Mouse (Mus musculus): Measurements from ENCODE around the gene Shroom3.

Gene Shroom3

GRCm38 (mm10) chr5:92850925-92851324 is 167.7 kb downstream of the Shroom3 start:
- no peak for DNase-seq (ENCODE audit: low spot score)

- no peak for DNase-seq (ENCODE audit: low spot score)
These were observed 171.7 kb downstream of the Shroom3 start for GRCm38 (mm10) chr5:92854983-92855382.

GRCm38 (mm10) chr5:92856346-92856745 is 173.1 kb downstream of the Shroom3 start:
- peak; percentile 35 for DNase-seq (ENCODE audit: low spot score)

GRCm38 (mm10) chr5:92857177-92857576 is 173.9 kb downstream of the Shroom3 start:
- DNase-seq (ENCODE audit: low spot score), result no peak

DNA sequence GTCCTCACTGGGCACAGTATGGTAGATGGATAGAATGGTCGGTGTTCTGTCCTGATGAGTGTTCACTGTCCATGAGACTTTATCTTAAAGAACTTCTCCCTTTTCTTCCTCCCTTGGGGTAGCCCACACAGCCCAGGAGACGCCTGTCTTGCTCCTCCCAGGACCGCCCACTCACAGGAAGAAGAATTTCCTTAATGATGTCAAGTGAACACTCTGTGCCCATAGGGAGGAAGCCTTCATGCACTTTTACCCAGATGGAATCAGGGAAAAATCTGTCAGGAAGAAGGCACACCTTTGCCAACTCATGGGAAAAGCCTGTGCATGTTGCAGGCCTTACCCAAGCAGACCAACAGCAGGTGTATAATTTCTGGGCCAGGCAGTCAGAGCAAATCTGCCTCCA is 174.9 kb downstream of the Shroom3 start:
- DNase-seq (ENCODE audit: low spot score), result no peak

DNA sequence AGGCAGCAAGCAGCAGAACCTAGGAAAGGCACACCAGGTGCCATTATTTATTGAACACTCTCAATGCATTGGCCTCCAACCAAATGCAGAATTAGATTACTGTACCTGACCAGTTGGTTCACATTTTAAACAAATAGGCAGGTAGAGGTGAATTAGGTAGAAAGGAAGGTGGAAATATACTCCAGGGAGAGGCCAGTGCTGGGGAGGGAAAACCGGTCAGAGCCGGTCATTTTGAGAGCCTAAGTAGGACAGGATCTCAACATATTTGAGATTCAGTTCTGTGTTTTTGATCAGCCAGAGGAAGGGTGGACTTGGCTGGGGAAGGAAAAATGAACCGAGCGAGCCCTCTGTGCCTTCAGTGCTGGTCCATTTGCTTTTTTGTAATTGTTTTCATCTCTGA is 175.3 kb downstream of the Shroom3 start:
- no peak for DNase-seq (ENCODE audit: low spot score)

GRCm38 (mm10) chr5:92861416-92862112 is 178.3 kb downstream of the Shroom3 start:
- no peak for DNase-seq (ENCODE audit: low spot score)

DNA sequence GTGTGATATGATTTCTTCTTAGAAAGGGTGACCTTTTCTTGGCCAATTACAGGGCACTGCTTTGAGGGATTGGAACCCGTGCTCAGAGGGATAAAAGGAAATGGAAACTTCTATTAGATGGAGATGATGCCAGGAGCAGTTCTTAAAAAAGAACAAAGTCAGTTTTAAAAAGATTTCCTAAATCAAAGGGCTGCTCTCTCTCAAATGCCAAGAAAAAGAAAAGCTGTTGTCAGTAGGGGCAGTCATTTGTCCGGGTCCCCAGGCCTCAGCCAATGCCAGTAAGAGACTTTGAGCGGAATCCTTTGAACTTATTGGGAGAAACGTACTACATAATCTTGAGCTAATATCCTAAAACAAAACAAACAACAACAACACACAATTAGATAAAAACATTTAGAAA is 181.9 kb downstream of the Shroom3 start:
- no peak for DNase-seq (ENCODE audit: low spot score)

DNA sequence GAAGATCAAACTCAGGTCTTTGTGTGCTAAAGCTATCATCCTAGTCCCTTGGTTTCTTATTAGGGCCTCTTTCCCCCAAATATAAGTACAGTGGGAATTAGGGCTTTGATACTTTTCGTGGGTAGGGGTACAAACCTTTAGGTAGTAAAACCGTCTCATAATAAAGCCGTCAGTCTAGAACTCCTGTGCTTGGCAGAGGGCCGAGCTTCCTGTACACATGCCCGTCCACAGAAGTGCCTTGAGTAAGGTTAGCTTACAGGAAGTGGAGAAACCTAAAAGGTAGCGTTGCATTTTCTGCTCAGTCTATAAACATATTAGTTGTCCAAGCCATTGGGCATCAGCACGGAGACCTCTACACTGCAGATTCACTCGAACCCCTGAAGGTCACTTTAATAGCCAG is 183.3 kb downstream of the Shroom3 start:
- no peak for DNase-seq (ENCODE audit: low spot score)

DNA sequence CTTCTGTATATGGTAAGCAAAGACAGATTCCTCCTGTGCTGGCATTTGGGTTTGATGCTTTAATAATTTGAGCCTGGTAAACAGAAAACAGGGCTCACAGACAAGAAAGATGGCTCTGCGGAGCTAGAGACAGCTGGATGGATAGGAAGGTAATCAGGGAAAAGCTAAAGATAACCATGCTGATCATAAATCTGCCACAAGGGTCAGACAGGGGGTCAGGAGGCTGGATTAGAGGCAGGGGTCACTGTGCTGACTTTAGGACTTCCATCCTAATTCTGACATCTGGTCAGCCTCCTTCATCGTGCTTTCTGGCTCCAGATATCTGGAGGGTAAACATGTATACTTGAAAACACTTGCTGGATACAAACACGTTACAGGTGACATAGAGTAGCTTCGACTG is 184.0 kb downstream of the Shroom3 start:
- no peak for DNase-seq (ENCODE audit: low spot score)

GRCm38 (mm10) chr5:92868231-92868630 is 185.0 kb downstream of the Shroom3 start:
- no peak for DNase-seq (ENCODE audit: low spot score)

- DNase-seq (ENCODE audit: low spot score), result no peak
These were observed 187.8 kb downstream of the Shroom3 start for GRCm38 (mm10) chr5:92871048-92871447.

- DNase-seq (ENCODE audit: low spot score), result no peak
These were observed 188.9 kb downstream of the Shroom3 start for GRCm38 (mm10) chr5:92872182-92872581.

DNA sequence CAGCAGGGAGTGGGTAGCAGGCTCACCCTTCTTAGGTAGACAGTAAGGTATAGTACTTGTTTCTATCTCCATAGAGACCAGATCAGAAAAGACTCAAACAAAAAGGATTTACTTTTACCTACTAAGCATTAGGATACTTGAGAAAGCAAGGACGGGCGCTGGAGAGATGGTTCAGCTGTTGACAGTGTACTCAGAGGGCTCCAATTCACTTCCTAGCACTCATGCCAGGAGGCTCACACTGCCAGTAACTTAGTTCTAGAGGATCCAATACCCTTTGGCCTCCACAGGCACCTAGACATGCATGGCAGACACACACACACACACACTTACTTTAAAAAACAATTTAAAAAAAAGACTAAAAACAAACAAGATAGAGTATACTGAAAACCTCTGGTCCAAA is 189.8 kb downstream of the Shroom3 start:
- no peak for DNase-seq (ENCODE audit: low spot score)

GRCm38 (mm10) chr5:92873518-92873917 is 190.3 kb downstream of the Shroom3 start:
- DNase-seq (ENCODE audit: low spot score), result no peak

- no peak for DNase-seq (ENCODE audit: low spot score)
These were observed 192.6 kb downstream of the Shroom3 start for GRCm38 (mm10) chr5:92875836-92876235.

- DNase-seq (ENCODE audit: low spot score), result no peak
These were observed 193.9 kb downstream of the Shroom3 start for GRCm38 (mm10) chr5:92877104-92877503.

- no peak for DNase-seq (ENCODE audit: low spot score)
These were observed 197.2 kb downstream of the Shroom3 start for GRCm38 (mm10) chr5:92880393-92880792.

DNA sequence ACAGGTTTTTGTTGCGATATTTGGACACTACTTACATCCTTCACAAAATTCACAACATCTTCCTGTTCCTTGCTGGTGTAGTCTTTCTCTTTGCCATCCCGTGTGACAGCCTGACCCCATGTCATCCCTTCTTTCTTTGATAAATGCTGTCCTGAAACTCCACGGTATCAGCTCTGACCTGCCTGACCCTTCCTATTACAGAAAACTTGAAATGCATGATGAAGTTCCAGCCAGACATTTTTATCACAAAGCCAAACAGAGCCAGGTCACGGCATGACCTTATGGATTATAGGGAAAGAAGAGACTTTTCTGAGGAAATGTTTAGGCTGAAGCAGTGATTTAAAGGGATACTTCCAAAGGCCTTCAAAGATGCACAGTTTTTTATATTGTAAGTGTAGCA is 197.7 kb downstream of the Shroom3 start:
- DNase-seq (ENCODE audit: low spot score), result no peak

GRCm38 (mm10) chr5:92886141-92886540 is 202.9 kb downstream of the Shroom3 start:
- peak; percentile 21 for DNase-seq (ENCODE audit: low spot score)

DNA sequence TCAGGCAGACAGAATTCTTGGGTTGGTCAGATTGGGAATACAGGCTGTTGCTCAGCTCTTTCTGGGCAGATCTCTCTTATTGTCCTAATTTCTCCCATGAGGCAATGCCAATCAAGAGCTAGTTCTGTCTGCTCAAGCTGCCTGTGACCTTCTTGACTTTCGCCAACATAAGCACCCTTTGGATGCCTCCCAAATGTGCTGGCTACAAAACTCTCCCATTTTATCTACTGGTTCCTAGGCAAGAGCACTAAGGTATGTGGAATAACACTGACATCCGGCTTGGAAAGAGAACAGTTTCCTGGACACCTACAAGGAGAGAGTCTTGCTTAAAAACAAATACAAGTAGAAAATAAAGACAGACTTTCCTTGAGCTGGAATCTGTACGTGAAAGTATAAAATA is 204.3 kb downstream of the Shroom3 start:
- no peak for DNase-seq (ENCODE audit: low spot score)

DNA sequence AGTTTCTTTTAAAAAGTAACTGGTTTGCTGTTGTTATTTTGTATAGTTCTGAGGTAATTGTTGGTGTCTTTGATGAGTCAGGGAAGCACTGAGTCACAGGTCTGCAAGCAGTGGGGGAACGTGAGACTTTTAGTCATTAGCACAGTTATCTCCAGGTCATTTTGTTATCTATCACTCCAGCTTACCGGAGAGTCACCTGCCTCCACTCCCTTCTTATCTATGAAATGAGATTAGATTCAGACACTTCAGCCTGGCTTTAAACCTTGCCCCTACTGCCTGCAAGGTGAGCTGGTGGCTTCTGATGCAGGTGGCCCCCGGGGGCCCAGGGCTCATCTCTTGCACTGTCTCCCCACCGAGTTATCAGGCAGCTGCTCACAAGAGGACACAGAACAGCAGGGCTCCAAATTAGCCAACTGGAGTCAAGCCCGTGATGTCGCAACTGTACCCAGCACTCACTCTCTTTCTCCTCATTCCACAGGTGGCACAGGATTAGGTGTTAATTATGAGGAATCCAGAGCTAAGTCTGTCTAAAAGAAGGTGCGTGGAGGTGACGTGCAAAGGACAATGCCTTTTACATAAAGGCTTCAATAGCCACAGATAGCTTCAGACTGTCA is 205.5 kb downstream of the Shroom3 start:
- DNase-seq (ENCODE audit: low spot score), result no peak

- DNase-seq (ENCODE audit: low spot score), result no peak
These were observed 207.7 kb downstream of the Shroom3 start for GRCm38 (mm10) chr5:92890902-92891301.

GRCm38 (mm10) chr5:92893284-92893683 is 210.0 kb downstream of the Shroom3 start:
- no peak for DNase-seq (ENCODE audit: low spot score)
